In the genomic region with DNA sequence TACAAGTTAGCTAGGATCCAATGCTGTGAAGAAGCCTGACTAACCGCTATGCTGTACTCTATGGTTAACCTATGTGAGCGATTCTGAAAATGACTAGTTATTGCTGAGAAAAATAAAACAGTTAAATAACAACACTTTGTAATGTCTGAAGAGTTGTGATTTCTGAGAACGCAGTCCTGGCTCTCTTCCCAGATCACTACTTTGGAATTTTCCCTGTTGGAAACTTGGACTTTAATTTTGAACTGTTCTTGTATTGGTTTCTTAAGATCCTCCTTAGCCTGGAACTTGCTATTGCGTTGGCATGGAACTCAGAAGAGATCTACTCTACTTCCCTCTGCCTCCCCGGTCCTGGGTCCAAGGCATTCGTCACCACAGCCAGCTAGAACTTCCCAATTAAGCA, we compare ENCODE assay signal across 34 mouse cellular contexts. TPM values are rescaled to one million over a fixed set of nuclear protein-coding genes. Genes with fewer than 3 reads are reported as not detected.
"Had no signal": no experiment of that assay in that cellular context is flagged by ENCODE, and none has a peak within 500 bp of the region (broad histone marks: within the 10 kb centered on the region; RNA-seq: fewer than 3 reads in every experiment).

No protein-coding gene starts in this region.

- H3K4me2 ChIP-seq: embryonic facial prominence, embryonic 12.5 days; embryonic facial prominence, embryonic 13.5 days; embryonic facial prominence, embryonic 15.5 days; forebrain, embryonic 12.5 days; forebrain, embryonic 13.5 days; forebrain, embryonic 15.5 days had no signal

- H3K27me3 ChIP-seq: embryonic facial prominence, embryonic 12.5 days; embryonic facial prominence, embryonic 13.5 days; embryonic facial prominence, embryonic 15.5 days; forebrain, embryonic 12.5 days; forebrain, embryonic 13.5 days; forebrain, embryonic 15.5 days had no signal

- H3K9ac ChIP-seq: embryonic facial prominence, embryonic 12.5 days; embryonic facial prominence, embryonic 13.5 days; embryonic facial prominence, embryonic 15.5 days; forebrain, embryonic 12.5 days; forebrain, embryonic 13.5 days; forebrain, embryonic 15.5 days; forebrain, postnatal 0 days had no signal

- H3K4me3 ChIP-seq: embryonic facial prominence, embryonic 10.5 days; embryonic facial prominence, embryonic 12.5 days; embryonic facial prominence, embryonic 13.5 days; embryonic facial prominence, embryonic 15.5 days; erythroblast, embryonic 14.5 days; forebrain, embryonic 10.5 days; forebrain, embryonic 12.5 days; forebrain, embryonic 13.5 days; forebrain, embryonic 15.5 days; gastrocnemius, adult 2 months; heart, adult 2 months had no signal

- H3K4me1 ChIP-seq: embryonic facial prominence, embryonic 10.5 days; embryonic facial prominence, embryonic 12.5 days; forebrain, embryonic 10.5 days; forebrain, embryonic 12.5 days had no signal

- DNase-seq: cerebellum, adult 8-10 months; cerebellum, adult 9-10 months; cerebellum, adult 9-11 months; cerebellum, postnatal 10 days; cerebellum, postnatal 14 days; cerebellum, postnatal 25 days; cerebellum, postnatal 36 days; embryo, embryonic 11 days; forebrain, postnatal 0 days; gastrocnemius, adult 2 months; gastrocnemius, postnatal 10 days; gastrocnemius, postnatal 14 days; gastrocnemius, postnatal 25 days; gastrocnemius, postnatal 36 days; heart, adult 11 months; heart, adult 18-20 months; heart, adult 2 months had no signal

- ATAC-seq: forebrain, embryonic 13.5 days; forebrain, embryonic 14.5 days; forebrain, embryonic 15.5 days; forebrain, embryonic 16.5 days; forebrain, postnatal 0 days had no signal

- H3K27ac ChIP-seq: embryonic facial prominence, embryonic 10.5 days; embryonic facial prominence, embryonic 12.5 days; embryonic facial prominence, embryonic 13.5 days; embryonic facial prominence, embryonic 15.5 days; forebrain, embryonic 10.5 days; forebrain, embryonic 12.5 days; forebrain, embryonic 13.5 days; forebrain, embryonic 15.5 days; gastrocnemius, adult 2 months; heart, adult 2 months had no signal

RNA-seq across cellular contexts. Expression of gene 2900092C05Rik, which starts 28.5 kb away (rescaled TPM):
- polyA plus RNA-seq: cortical plate, adult 2 months; embryonic facial prominence, embryonic 10.5 days; embryonic facial prominence, embryonic 11.5 days; embryonic facial prominence, embryonic 12.5 days; embryonic facial prominence, embryonic 13.5 days; embryonic facial prominence, embryonic 14.5 days; embryonic facial prominence, embryonic 15.5 days; erythroblast, embryonic 14.5 days; forebrain, embryonic 10.5 days; forebrain, embryonic 11.5 days; forebrain, embryonic 12.5 days; forebrain, embryonic 13.5 days; forebrain, embryonic 14.5 days; forebrain, embryonic 15.5 days; forebrain, embryonic 16.5 days; forebrain, postnatal 0 days; frontal cortex, adult 2 months; gonadal fat pad, adult 2 months; heart, adult 2 months had no signal
